Mouse (Mus musculus) stomach, postnatal 0 days (tissue): Measurements from ENCODE around the gene Lpin3.

ENCODE experiments used
- CTCF ChIP-seq: IDR thresholded peaks from 2 replicates; pipeline ENCODE4 v1.5.1; 2016; ENCODE audit warnings: antibody characterized with exemption, low read depth, mild to moderate bottlenecking, moderate library complexity
- EP300 ChIP-seq: optimal IDR thresholded peaks from 2 replicates; pipeline ENCODE3; 2016; ENCODE audit warnings: antibody characterized with exemption

DNA sequence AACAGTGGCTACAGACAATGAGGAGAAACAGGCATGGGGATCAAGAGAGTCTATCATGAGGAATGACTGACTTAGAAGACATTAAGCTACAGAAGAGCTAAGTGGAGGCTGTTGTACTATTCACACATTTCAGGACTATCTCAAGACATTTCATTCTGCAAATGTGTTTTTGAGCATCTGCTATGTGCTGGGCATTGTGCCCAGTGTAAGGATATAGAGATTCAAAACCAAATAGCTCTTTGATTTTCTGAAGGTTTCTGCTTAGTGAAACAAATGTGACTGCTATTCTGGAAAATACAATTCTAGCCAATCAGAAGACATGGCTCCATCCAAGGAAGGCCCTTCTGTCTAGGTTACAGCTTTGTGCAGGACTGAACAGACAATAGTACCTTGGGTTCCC, 25.8 kb upstream of the Lpin3 start:
- no peak for TF ChIP-seq CTCF
- no peak for TF ChIP-seq EP300
